Mouse (Mus musculus): ENCODE measurements at regions not wholly inside any gene's neighbourhood (a gene's known extent, or its start where the extent isn't known, plus 50 kb on each side); places are given as distances from the start of the nearest gene placed in this dataset.

DNA sequence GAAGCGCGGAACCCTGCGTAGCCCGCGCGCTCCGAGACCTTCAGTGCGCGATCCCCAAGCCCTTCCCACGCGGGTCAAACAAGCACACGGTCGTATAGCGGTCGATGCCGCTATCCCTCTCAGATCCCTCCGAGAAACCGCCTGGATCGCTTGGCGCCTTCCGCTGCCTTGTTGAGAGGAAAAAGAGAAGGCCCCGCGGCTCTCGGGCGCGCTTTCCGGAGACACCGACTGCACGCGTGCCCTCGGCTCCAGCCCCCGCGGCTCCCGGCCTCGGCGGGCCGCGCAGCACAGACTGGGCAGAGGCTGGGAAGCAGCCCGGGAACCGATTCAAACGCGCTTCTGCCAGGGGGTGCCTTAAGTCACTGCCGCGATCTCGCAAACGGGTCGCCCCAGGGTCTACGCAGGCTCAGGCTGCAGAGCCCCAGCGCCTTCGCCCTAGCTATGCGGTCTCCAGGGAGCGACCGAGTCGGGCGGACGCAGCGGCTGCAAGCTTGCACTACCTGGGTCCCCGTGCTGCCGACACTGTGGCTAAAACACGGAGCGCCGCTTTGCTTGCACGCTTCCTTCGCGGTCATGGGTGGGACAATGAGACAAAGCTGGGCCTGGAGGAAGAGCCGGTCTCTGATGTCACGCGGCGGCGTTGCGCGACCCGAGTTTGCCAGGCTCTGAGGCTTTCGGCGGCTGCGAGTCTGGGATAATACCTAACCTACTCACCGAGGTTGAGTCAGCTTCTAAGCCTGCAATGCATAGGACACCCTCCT, 87.3 kb downstream of the Crisp4 start:
- TF ChIP-seq CTCF (IDR thresholded peaks at IDR 0.05; ENCODE audit: low read depth) = no peak
- no peak for TF ChIP-seq EP300 (IDR thresholded peaks at IDR 0.05; ENCODE audit: low read depth)

Data from heart, postnatal 0 days (tissue).